Mouse (Mus musculus) 3134 (cell line): Measurements from ENCODE around the gene Vwa7.
"Not testable (repeated sequence)": the region's sequence is repeated elsewhere in the genome, so short reads cannot be mapped to it uniquely, and the experiment has no call there.

Experiments
- DNase-seq: peaks from one replicate; pipeline ENCODE4 v3.0.0-alpha.2; 2011; ENCODE audit warnings: low spot score; ENCODE audit not compliant: insufficient read length; ENCODE audit errors: extremely low read depth

Gene Vwa7

DNA sequence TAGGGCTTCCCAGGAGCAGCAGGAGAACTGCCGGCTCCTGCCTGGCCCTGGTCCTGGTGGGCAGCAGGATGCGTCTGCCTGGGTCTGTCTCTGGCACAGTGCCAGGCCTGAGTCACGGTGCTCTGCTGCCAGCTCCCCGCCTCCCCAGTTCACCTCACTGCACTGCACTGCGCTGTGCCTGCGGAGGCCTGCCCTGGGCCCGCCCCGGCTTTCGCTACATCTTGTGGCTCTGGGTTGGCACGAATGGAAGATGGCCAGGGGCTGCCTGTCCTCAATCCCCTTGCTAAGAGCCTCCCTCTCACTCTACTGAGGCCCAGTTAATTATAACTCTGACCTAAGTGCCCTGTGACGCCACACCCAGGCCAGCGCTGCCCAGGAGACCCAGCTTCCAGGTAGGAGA lies at the start of gene Vwa7:
TSS of gene Vwa7 (plus strand) at position 204 of the 400 bp plus-strand sequence.
- DNase-seq = peak; percentile 63

DNA sequence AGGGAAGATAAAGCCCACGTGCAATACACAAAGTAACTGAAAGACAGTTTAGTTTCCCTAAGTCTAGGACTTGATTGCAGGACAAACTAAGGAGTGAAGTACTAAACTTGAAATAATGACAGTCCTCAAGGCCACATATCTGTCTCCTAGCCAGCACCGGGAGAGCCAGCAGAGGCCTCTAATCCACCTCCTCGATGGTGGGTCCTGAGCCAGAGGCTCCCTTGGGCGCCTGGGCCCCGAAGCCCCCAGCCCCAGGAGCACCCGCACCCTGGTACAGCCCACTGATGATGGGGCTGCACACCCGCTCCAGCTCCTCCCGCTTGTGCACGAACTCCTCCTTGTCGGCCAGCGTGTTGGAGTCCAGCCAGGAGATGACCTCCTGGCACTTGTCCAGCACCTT lies 46.6 kb upstream of the Vwa7 start, which contains the start of gene Gm20481:
TSS of gene Gm20481 (plus strand) at position 91 of the 400 bp plus-strand sequence.
- not testable (repeated sequence) for DNase-seq

DNA sequence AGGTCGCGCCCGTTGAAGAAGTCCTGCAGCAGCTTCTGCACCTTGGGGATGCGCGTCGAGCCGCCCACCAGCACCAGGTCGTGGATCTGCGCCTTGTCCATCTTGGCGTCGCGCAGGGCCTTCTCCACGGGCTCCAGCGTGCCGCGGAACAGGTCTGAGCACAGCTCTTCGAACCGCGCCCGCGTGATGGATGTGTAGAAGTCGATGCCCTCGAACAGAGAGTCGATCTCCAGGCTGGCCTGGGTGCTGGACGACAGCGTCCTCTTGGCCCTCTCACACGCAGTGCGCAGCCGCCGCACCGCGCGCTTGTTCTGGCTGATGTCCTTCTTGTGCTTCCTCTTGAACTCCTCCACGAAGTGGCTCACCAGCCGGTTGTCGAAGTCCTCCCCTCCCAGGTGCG lies 45.5 kb upstream of the Vwa7 start:
- not testable (repeated sequence) for DNase-seq

GRCm38 (mm10) chr17:34971694-34972068 lies 44.7 kb upstream of the Vwa7 start:
- not testable (repeated sequence) for DNase-seq

- not testable (repeated sequence) for DNase-seq
These were observed 44.2 kb upstream of the Vwa7 start, which contains the start of the genes Hspa1a and Hspa1l for GRCm38 (mm10) chr17:34972069-34972749. Hspa1a (minus strand) TSS chr17:34972156. Hspa1l (plus strand) TSS chr17:34972703.

GRCm38 (mm10) chr17:34975581-34976492 lies 40.5 kb upstream of the Vwa7 start:
- no peak for DNase-seq

DNA sequence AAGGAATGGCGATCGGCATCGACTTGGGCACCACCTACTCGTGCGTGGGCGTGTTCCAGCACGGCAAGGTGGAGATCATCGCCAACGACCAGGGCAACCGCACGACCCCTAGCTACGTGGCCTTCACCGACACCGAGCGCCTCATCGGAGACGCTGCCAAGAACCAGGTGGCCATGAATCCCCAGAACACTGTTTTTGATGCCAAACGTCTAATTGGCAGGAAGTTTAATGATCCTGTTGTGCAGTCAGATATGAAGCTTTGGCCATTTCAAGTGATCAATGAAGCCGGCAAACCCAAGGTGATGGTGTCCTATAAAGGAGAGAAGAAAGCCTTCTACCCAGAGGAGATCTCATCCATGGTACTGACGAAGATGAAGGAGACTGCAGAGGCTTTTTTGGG lies 39.4 kb upstream of the Vwa7 start:
- DNase-seq = no peak

DNA sequence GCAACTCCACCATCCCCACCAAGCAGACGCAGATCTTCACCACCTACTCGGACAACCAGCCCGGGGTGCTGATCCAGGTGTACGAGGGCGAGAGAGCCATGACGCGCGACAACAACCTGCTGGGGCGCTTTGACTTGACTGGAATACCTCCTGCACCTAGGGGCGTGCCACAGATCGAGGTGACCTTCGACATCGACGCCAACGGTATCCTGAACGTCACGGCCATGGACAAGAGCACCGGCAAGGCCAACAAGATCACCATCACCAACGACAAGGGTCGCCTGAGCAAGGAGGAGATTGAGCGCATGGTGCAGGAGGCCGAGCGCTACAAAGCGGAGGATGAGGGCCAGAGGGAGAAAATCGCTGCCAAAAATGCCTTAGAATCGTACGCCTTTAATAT lies 38.1 kb upstream of the Vwa7 start:
- DNase-seq = no peak

- no peak for DNase-seq
These were observed 36.7 kb upstream of the Vwa7 start for GRCm38 (mm10) chr17:34979631-34980030.

- peak; percentile 62 for DNase-seq
These were observed 35.7 kb upstream of the Vwa7 start for GRCm38 (mm10) chr17:34980655-34981054.

GRCm38 (mm10) chr17:34981690-34982180 lies 34.6 kb upstream of the Vwa7 start, which contains the start of gene Lsm2:
Lsm2 (plus strand) TSS chr17:34981862.
- peak; percentile 93 for DNase-seq

DNA sequence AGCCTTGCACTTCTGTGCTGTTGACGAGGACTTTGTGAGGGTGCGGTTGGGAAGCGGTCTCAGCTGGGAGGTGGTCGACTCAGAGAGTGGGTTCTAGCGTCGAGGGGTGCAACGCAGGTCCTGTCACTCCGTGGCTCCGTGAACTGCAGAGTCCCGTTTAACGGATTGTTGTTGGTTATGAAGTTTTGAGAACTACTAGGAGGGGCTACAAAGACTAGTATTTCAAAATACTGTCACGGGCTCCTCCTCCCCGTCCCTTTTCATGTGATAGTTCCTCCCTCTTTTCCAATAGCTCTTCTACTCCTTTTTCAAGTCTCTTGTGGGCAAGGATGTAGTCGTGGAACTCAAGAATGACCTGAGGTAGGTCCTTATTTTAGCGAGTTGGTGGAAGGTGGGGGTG lies 34.1 kb upstream of the Vwa7 start:
- no peak for DNase-seq

- DNase-seq = no peak
These were observed 32.2 kb upstream of the Vwa7 start for GRCm38 (mm10) chr17:34984218-34984617.

GRCm38 (mm10) chr17:34994751-34995150 lies 21.6 kb upstream of the Vwa7 start:
- DNase-seq = no peak

- not testable (repeated sequence) for DNase-seq
These were observed 21.2 kb upstream of the Vwa7 start for GRCm38 (mm10) chr17:34995192-34995591.

- DNase-seq = not testable (repeated sequence)
These were observed 20.5 kb upstream of the Vwa7 start for GRCm38 (mm10) chr17:34995927-34996326.

DNA sequence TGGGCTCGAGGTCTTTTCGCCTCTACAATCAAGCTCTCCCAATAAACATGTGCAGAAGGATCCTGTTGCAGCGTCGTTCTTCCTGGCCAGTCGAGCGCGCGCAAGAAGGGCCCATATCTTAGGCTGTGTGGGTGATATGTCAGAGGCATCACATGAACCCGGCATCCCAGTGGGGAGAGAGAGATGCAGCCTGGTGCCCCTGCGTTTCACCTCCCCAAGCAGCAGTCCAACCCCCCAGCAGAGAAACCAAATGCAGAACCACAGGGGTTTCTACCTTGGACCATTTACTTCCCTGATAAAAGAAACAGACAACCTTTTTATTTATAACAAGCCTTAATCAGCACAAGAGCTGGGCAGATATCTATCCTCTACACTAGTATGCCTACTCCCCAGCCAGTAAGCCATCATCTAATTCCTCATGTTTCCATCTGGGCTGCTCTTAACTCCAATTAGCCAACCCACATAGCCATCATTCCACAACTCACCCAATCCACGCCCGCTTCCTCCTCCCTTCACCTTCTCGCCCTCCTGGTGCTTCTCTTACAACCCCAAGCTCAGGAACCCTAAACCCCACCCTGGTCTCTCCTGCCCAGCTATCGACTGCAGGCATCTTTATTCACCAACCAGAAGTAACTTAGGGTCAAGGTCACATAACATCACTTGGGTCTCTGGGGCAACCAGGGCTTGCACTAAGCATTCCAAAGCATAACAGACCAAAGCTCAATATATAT lies 19.8 kb upstream of the Vwa7 start:
- DNase-seq = no peak

- no peak for DNase-seq
These were observed 19.3 kb upstream of the Vwa7 start for GRCm38 (mm10) chr17:34997142-34997483.

GRCm38 (mm10) chr17:34998526-34999430 lies 17.6 kb upstream of the Vwa7 start:
- no peak for DNase-seq
